Mouse (Mus musculus): ENCODE data around the gene Mylk. TPM values are rescaled to one million over a fixed set of nuclear protein-coding genes. Genes with fewer than 3 reads are reported as not detected.

Gene Mylk
- total and polyA plus RNA-seq, 3 experiments: 0.04 to 0.10 TPM; not detected in 1

DNA sequence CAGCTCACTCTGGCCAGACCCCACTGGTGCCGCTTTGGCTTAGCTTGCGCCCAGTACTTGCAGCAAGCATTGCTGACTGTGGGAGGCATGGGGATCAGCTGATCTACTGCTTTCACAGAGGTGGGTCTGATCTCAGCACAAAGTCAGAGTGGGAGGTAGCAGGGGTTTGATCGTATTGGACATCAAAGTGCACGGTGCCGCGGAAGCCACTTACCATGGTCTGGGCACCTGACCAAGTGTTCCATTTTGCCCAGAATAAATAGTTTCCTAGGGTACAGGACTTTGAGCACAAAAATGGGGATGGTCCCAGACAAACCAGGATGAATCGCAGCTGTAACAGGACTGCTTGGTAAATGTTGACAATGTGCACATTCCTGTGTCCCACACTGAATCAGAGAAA is 236.0 kb downstream of the Mylk start:
- no peaks in the 10 kb centered on the region for H3K36me3 ChIP-seq (replicated peaks in 1 of 2; ENCODE audit: control insufficient read depth in 1 of 2, insufficient read depth in 1 of 2, low read length in 1 of 2)
- peaks cover 83% of the 10 kb centered on the region for H3K27me3 ChIP-seq (replicated peaks)
- peaks cover 0 to 4% of the 10 kb centered on the region in 2 experiments; a peak in 2 of 4 replicates for H3K4me1 ChIP-seq (ENCODE audit: control insufficient read depth in 1 of 2, insufficient read depth in 2 of 2)
- no peak overlapping the region for H3K9ac ChIP-seq (ENCODE audit: insufficient read depth, low read depth)
- H3K79me2 ChIP-seq (replicated peaks; ENCODE audit: control insufficient read depth, extremely low read depth, insufficient read depth, poor library complexity, severe bottlenecking): no peaks in the 10 kb centered on the region
- H3K4me3 ChIP-seq (replicated peaks in 1 of 3; ENCODE audit: low read depth in 2 of 3, low read length in 2 of 3, poor library complexity in 1 of 3): no peak overlapping the region
- no peak for TF ChIP-seq E2F4 (IDR thresholded peaks at IDR 0.05; ENCODE audit: insufficient replicate concordance, low read depth, low read length)
- dilution Hi-C loops (cut with MboI; ENCODE audit: extremely low pct_ligation_motif_present, extremely low pct_unique_long_range_greater_than_20kb, low sequenced_read_pairs): no loop called here
- H3K9me3 ChIP-seq (replicated peaks; ENCODE audit: low read length): no peaks in the 10 kb centered on the region
- H3K4me2 ChIP-seq (ENCODE audit: insufficient read depth, low read depth, poor library complexity, severe bottlenecking): no peak overlapping the region
- no peak for DNase-seq (ENCODE audit: extremely low read depth)
- in situ Hi-C loops (cut with MboI; ENCODE audit: low pct_ligation_motif_present, low pct_unique_long_range_greater_than_20kb, low sequenced_read_pairs): no loop called here
- H3K27ac ChIP-seq (ENCODE audit: insufficient read depth, low read depth): no peak overlapping the region

DNA sequence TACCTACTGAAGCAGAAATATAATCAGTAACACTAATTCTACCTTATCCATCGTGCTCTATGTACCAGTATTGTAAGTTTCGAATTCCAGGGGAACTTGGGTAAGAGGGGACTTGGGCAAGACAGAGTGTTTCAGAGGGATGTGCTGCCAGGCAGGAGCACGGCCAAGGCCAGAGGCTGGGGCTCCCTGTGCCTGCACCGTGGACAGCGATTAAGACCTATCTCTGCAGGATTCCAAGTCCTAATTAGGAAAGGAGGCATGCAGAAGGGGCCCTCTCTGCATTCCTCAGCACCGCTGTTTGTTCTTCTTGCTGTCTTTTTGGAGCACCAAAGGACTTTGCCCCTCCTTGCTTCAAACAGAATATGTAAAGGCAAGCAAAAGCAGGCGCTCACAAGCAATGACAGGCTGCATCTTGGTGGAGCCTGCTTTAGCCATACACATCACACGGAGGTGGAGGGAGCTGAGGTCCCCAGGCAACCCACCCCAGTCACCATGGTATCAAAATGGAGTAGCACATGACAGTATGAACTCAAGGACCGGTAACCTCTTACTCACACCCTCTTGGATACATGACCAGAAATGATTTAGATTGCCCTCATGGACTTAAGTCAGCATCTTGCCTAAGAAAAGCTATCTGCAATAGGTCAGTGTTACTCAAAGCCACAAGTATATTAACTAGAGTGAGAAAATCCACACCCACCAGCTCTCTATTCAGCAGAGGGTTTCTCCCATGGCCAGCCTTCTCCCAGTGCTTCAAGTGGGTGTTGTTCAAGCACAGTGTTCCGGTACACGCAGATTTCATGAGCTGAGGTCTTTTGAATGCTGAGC is 239.4 kb downstream of the Mylk start:
- TF ChIP-seq EP300 (IDR thresholded peaks at IDR 0.05; ENCODE audit: low read length) (no peak), MAZ (IDR thresholded peaks at IDR 0.05; ENCODE audit: low read depth, low read length) (no peak), HCFC1 (IDR thresholded peaks at IDR 0.05; ENCODE audit: low read depth, low read length) (no peak), ZNF384 (IDR thresholded peaks at IDR 0.05; ENCODE audit: low read depth, low read length) (no peak), MAFK (IDR thresholded peaks at IDR 0.05; ENCODE audit: insufficient replicate concordance, low read length) (no peak), ETS1 (conservative IDR thresholded peaks at IDR 0.05; ENCODE audit: low read depth, low read length) (no peak), TBP (conservative IDR thresholded peaks at IDR 0.05; ENCODE audit: low read depth, low read length) (no peak), NRF1 (IDR thresholded peaks at IDR 0.05; ENCODE audit: low read depth, low read length) (no peak), E2F4 (IDR thresholded peaks at IDR 0.05; ENCODE audit: insufficient replicate concordance, low read depth, low read length) (no peak), USF1 (IDR thresholded peaks at IDR 0.05; ENCODE audit: low read depth, low read length) (no peak), IRF4 (IDR thresholded peaks at IDR 0.05; ENCODE audit: low read depth, low read length) (no peak), MEF2A (IDR thresholded peaks at IDR 0.05; ENCODE audit: borderline replicate concordance, low read depth, low read length) (no peak), MXI1 (IDR thresholded peaks at IDR 0.05; ENCODE audit: low read depth, low read length) (no peak), PAX5 (IDR thresholded peaks at IDR 0.05; ENCODE audit: low read length) (no peak), MAX (IDR thresholded peaks at IDR 0.05; ENCODE audit: low read length) (no peak), RCOR1 (conservative IDR thresholded peaks at IDR 0.05; ENCODE audit: low read depth, low read length) (no peak), MYC (IDR thresholded peaks at IDR 0.05; ENCODE audit: low read depth, low read length) (no peak)
- Histone ChIP-seq H3K9me3 (replicated peaks; ENCODE audit: low read length) (no peaks in the 10 kb centered on the region), H3K27ac (ENCODE audit: insufficient read depth, low read depth) (no peak overlapping the region), H3K4me2 (ENCODE audit: insufficient read depth, low read depth, poor library complexity, severe bottlenecking) (no peak overlapping the region), H3K9ac (ENCODE audit: insufficient read depth, low read depth) (no peak overlapping the region), H3K4me3 (replicated peaks in 1 of 3; ENCODE audit: low read depth in 2 of 3, low read length in 2 of 3, poor library complexity in 1 of 3) (no peak overlapping the region), H3K4me1 (ENCODE audit: control insufficient read depth in 1 of 2, insufficient read depth in 2 of 2) (no peaks in the 10 kb centered on the region), H3K79me2 (replicated peaks; ENCODE audit: control insufficient read depth, extremely low read depth, insufficient read depth, poor library complexity, severe bottlenecking) (no peaks in the 10 kb centered on the region), H3K36me3 (replicated peaks in 1 of 2; ENCODE audit: control insufficient read depth in 1 of 2, insufficient read depth in 1 of 2, low read length in 1 of 2) (no peaks in the 10 kb centered on the region), H3K27me3 (replicated peaks) (peaks cover 85% of the 10 kb centered on the region)
- DNase-seq (ENCODE audit: extremely low read depth): no peak
- dilution Hi-C loops (cut with MboI; ENCODE audit: extremely low pct_ligation_motif_present, extremely low pct_unique_long_range_greater_than_20kb, low sequenced_read_pairs): no loop called here
- in situ Hi-C loops (cut with MboI; ENCODE audit: low pct_ligation_motif_present, low pct_unique_long_range_greater_than_20kb, low sequenced_read_pairs): no loop called here

Data from CH12.LX (cell line).